Mouse (Mus musculus): ENCODE measurements around the gene Tapbp. TPM values are rescaled to one million over a fixed set of nuclear protein-coding genes. Genes with fewer than 3 reads are reported as not detected.

Gene Tapbp
- total RNA-seq, 2 experiments from 2014 or later = 31.8 to 34.7 TPM

DNA sequence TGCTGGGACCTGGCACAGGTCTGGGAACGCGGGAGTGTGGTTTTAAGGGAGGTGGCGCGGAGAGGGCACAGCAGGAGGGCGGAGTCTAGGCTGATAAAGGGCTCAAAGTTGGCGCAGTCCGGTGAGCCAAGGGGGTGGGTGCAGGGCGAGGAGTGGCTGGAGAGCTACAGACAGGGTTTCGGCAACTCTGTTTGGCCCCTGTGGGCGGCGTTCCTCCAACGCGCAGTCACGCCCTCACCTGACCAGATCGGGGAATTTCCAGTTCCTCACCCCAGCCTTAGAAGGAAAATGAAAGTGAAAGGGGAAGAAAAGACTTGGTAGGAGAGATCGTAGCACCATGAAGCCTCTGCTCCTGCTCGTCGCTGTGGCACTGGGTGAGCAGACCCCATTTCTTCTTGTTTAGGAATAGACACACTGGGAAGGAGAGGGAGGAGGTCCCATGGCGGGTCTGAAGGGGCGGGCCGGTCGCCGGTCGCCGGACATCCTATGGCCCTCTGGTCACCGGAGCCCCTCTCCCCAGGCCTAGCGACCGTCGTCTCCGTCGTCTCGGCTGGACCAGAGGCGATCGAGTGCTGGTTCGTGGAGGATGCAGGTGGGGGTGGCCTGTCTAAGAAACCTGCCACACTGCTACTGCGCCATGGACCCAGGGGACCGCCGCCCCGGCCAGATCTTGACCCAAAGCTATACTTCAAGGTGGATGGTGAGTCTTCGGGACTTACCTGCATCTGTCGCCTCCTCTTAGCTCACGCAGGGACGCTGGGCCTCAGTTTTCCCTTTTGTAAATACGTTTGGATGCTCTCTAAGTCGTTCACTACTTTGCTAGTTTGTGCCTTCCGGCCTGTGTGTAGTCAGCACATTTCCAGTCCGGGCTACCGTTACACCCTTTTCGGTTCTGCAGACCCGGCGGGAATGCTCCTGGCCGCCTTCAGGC is 3.9 kb downstream of the Tapbp start:
- peak; percentile 67 to 70 for DNase-seq
- intact Hi-C loops (cut with DNase I) = no loop called here

DNA sequence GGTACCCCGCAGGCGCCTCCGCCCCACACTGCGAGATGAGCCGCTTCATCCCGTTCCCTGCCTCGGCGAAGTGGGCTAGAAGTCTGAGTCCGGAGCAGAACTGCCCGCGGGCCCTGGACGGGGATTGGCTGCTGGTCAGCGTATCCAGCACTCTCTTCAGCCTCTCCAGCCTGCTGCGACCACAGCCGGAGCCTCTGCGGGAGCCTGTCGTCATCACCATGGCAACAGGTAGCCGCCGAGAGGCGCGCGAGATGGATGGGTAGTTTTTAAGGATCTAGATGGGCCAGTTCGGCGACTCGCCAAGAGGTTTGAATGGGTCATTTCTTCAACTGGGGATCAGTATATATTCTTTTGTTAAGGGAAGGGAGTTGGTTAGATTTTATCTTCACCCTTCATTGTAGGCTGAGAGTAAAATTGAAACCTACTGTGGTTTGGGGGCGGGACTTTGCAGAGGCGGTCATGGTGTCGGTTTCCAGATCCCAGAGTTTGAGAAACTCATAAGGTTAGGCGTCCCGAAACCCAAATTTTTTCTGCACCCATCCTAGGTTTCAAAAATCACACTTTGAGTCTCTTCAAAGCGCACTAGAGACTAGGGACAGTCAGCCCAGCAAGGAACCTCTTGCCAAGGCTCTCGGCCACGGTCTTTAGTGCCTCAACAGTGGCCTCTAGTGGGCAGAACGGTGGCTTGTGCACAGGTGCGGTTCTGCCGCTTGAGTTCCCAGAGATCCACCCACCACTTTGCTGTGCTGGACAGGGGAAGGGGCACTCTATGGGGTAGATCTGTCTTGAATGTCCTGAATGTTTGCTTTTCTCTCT is 4.8 kb downstream of the Tapbp start:
- peak; percentile 70 for DNase-seq
- intact Hi-C loops (cut with DNase I) = no loop called here

DNA sequence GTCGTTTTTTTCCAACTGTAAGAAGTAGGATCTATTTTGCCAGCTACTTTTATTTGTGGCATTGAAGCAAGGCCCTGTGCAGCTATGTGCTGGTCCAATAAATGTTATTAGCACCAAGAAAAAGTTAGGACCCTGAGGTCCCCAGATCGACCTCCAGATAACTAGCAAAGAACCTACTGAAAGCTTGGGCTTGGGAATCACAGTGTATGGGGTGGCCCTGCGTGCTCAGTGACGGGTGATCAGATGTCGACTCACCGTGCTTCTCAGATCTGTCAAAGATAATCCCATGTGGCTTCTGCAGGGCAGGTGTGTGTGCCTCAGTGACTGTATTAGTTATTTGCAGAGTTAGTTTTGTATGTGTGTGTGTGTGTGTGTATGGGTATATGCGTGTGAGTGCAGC is 5.7 kb downstream of the Tapbp start:
- intact Hi-C loops (cut with DNase I) = no loop called here
- DNase-seq = no peak

GRCm38 (mm10) chr17:33924577-33925283 is 9.0 kb downstream of the Tapbp start:
- intact Hi-C loops (cut with DNase I) = no loop called here
- no peak for DNase-seq

DNA sequence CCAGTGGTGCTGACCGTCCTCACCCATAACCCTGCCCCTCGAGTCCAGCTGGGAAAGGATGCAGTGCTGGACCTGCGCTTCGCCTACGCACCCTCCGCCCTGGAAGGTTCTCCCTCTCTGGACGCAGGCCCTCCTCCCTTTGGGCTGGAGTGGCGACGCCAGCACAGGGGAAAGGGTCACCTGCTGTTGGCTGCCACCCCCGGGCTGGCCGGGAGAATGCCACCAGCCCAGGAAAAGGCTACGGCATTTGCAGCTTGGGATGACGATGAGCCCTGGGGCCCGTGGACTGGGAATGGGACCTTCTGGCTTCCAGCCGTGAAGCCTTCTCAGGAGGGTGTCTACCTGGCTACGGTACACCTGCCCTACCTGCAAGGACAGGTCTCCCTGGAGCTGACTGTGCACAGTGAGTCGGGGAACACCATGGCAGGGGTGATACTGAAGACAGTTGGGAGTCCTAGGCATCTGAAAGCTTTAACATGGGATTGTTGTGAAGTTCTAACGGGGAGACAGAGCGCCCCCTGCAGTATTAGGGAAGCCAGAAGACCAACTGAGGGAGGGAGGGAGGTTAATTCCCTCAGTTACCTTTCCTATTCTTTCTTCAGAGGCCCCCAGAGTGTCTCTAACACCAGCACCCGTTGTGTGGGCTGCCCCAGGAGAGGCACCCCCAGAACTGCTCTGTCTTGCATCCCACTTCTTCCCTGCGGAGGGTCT is 9.9 kb downstream of the Tapbp start:
- DNase-seq = no peak
- intact Hi-C loops (cut with DNase I) = no loop called here

DNA sequence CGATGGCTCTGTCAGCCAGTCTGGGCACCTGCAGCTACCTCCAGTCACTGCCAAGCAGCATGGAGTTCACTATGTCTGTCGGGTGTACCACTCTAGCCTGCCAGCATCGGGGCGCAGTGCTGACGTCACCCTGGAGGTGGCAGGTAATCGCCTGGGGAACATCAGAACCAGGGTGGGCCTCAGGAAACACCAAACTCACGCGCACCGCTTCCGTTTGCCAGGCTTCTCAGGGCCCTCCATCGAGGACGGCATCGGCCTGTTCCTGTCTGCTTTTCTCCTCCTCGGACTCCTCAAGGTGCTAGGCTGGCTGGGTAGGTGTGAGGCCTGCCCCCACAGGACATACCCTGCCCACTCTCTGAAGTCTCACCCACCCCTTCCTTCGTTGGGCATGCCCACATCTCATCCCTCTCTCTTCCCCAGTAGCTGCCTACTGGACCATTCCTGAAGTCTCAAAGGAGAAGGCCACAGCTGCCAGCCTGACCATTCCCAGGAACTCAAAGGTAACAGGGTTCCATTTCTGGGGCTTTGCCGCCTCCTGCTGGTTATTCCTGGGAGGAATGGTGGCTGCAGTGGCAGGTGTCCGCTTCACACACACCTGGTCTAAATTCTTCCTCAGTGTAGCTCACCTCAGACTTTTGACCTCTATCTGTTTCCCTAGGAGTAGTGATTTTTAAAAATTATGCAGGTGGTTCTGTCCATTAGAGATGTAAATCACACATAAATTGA is 10.7 kb downstream of the Tapbp start:
- intact Hi-C loops (cut with DNase I) = no loop called here
- no peak for DNase-seq

- DNase-seq = no peak
- intact Hi-C loops (cut with DNase I) = no loop called here
Measured at GRCm38 (mm10) chr17:33928251-33928947, 12.7 kb downstream of the Tapbp start.

DNA sequence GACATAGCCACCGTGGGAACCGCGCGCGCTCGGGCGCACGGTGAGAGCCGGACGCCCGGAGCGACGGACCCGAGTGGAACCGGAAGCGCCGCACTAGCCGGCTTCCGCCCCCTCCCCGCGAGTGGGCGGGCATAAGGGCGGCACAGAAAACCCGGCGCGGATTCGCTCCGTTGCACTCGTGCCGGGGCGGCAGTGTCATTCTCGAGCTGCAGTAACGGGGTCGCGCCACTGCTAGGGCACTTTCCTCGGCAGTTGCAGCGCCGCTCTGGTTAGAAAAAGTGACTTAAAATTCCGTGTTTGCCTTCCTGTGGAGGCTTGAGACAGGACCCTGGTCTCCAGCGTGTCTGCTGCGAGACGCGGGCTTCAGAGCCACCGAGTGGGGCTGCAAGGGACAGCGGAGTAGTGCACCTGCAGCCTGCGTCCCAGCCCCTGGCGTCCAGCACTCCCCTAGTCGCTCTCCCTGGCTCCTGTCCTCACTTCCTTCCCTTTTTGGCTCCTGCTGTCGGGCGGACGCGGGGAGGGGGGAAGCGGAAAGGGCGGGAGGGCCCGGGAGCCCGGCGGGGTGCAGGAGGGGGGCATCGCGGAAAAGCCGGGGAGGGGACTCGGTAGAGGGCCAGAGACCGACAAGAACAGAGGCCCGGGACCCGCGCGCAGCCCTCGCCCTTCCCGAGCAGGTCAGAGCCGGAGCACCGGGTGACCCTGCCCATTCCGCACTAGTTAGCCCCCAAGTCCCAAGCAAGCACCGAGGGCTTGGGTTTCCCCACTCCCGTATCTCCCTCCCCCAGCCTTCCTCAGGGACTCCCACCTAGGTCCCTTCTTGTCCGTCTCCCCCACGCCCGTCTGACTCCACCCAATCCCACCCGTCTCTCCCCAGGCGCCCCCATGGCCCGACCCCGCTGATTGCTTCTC is 13.9 kb downstream of the Tapbp start, which contains the start of gene Rgl2:
Rgl2 (plus strand) TSS at position 173 of the 909 bp plus-strand sequence.
- peak; percentile 87 to 90 for DNase-seq
- intact Hi-C loops (cut with DNase I) = no loop called here

- intact Hi-C loops (cut with DNase I) = no loop called here
Measured at GRCm38 (mm10) chr17:33930280-33931158, 14.8 kb downstream of the Tapbp start.

DNA sequence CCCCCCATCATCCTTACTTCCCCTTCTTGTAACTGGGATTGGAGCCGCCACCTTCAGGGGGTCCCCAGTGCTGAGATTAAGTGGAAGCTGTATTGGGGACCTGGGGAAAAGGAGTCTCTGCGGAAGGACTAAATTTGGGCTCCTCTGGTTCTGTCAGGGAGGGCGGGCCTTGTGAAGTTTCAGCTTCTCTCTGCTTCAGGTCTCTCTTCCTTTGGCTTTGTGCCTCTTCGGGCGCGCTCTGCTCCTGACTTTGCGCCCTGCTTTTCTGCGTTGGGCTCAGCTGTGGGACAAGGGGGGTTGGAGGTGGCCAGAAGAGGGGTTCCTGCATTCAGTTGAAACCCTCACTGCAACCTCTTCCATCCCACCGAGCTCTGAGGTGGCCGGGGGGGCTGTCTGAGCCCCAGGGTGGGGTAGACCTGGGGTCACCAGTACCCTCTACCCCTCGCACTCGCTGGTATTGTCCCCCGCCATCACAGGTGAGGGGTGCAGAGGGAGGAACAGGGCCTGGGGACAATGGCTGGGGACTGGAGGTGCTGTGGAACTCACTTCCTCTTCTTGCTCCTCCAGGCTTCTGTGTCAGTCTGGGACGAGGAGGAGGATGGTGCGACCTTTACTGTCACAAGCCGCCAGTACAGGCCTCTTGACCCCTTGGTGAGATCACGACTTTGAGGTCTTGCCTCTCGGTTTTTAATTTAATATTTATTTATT is 15.6 kb downstream of the Tapbp start:
- intact Hi-C loops (cut with DNase I) = no loop called here
- DNase-seq = no peak

More at GRCm38 (mm10) chr17:33930280-33931158, 14.8 kb downstream of the Tapbp start:
- peak in 1 of 2 experiments; percentile 40 for DNase-seq

- intact Hi-C loops (cut with DNase I) = no loop called here
- no peak for DNase-seq
Measured at GRCm38 (mm10) chr17:33931947-33932346, 16.2 kb downstream of the Tapbp start.

DNA sequence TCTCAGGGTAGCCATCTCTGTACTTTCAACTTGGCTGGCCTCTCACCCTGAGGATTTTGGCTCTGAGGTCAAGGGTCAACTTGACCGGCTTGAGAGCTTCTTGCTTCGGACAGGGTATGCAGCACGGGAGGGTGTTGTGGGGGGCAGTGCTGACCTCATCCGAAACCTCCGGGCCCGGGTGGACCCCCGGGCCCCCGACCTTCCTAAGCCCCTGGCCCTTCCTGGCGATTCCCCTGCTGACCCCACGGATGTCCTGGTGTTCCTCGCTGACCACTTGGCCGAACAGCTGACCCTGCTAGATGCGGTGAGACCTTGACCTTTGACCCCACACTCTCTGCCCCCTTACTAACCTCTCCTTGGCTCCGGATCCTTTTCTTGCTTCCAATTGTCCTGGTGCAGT is 16.7 kb downstream of the Tapbp start:
- no peak for DNase-seq
- intact Hi-C loops (cut with DNase I) = no loop called here

DNA sequence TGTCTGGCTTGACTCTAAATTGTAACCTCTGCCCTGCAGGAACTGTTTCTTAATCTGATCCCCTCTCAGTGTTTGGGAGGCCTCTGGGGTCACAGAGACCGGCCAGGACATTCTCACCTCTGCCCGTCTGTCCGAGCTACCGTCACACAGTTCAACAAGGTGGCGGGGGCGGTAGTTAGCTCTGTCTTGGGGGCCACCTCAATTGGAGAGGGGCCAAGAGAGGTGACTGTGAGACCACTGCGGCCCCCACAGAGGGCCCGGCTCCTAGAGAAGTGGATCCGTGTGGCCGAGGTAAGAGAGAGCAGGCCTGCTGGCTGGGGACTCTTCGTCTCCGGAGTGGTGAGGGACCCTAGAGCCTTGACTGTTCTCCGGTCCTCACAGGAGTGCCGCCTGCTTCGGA is 17.3 kb downstream of the Tapbp start:
- intact Hi-C loops (cut with DNase I) = no loop called here
- DNase-seq = no peak

DNA sequence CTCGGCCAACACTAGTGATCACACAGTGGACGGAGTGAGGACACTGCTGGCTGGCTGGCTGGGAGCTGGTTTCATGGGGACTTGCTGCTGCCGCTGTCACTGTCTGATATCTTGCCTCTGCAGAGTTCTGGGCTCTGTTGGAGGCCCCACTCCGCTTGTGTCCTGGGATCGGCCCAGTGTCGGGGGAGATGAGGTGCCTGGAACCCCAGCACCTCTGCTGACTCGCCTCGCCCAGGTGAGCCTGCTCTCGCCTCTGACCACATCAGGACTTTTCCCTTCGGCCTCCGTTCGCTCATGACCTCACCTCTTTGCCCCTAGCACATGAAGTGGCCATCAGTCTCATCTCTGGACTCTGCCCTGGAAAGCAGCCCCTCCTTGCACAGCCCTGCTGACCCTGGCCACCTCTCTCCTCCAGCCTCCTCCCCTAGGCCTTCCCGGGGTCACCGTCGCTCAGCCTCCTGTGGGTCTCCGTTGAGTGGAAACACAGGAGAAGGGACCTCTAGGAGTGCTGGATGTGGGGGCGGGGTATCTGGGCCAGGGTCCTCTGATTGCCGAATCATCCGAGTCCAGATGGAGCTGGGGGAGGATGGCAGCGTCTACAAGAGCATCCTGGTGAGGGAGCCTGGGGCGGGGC is 19.8 kb downstream of the Tapbp start:
- DNase-seq = no peak
- intact Hi-C loops (cut with DNase I) = no loop called here

DNA sequence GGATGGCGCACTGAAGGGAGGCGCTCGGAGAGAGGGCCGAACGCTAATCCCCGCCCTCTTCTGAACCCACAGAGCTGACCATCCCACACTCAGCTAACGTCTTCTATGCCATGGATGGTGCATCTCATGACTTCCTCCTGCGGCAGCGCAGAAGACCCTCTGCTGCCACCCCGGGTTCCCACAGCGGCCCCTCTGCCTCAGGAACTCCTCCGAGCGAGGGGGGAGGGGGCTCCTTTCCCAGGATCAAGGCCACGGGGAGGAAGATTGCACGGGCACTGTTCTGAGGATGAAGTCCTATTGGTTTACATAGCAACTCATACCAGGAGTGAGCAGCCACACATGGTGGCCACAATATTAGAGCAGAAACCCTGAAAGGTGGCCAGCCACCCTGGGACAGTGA is 21.3 kb downstream of the Tapbp start:
- DNase-seq = no peak
- intact Hi-C loops (cut with DNase I) = no loop called here

DNA sequence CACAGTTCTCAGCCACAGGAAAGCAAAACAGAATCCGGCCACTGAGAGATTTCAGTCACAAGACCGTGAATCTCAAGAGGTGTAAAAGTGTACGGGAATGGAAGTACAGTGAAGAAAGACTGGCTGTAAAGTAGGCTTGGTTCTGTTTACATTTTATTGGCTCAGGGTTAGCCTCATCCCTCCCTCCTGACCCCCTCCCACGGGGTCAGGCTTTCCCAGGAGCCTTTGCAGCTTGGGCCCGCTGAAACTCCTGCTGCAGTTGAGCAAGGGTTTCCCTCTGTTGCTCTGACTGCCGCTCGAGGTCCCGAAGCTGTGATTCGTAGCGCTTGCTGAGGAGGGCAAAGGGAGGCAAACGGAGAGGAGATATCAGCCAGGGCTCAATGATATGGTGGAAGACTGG is 23.1 kb downstream of the Tapbp start:
- DNase-seq = no peak
- intact Hi-C loops (cut with DNase I) = no loop called here
